Mouse (Mus musculus): ENCODE measurements around the gene Myo5a. TPM values are rescaled to one million over a fixed set of nuclear protein-coding genes. Genes with fewer than 3 reads are reported as not detected.

Myo5a gene
- total and polyA plus RNA-seq, 2 experiments from 2014 or later = 42.1 to 110 TPM

- Histone ChIP-seq H3K4me2 (ENCODE audit: low read depth, low read length) (no peak overlapping the region), H3K27ac (no peak overlapping the region), H3K4me1 (ENCODE audit: insufficient read depth, low read length) (0 out of 2 replicates have a peak, but pooled peaks cover 3% of the 10 kb centered on the region), H3K27me3 (ENCODE audit: insufficient read depth, low read length) (no peaks in the 10 kb centered on the region), H3K9me3 (ENCODE audit: low read length) (no peaks in the 10 kb centered on the region), H3K36me3 (ENCODE audit: insufficient read depth, low read length) (0 out of 2 replicates have a peak, but pooled peaks cover 6% of the 10 kb centered on the region), H3K4me3 (ENCODE audit: low read length) (no peak overlapping the region), H3K9ac (replicated peaks; ENCODE audit: low read length) (no peak overlapping the region)
- no peak for TF ChIP-seq CTCF (IDR thresholded peaks at IDR 0.05; ENCODE audit: low read depth)
- 96% methylated on average over 2 of the region's 2 CpGs for WGBS
- DNase-seq (ENCODE audit: low spot score) (no peak), ATAC-seq (no peak)
Observed at GRCm38 (mm10) chr9:75043191-75043590, 27.6 kb upstream of the Myo5a start.

- no peaks in the 10 kb centered on the region for H3K27me3 ChIP-seq (ENCODE audit: insufficient read depth, low read length)
- no peak overlapping the region for H3K4me2 ChIP-seq (ENCODE audit: low read depth, low read length)
- H3K4me3 ChIP-seq (ENCODE audit: low read length) = no peak overlapping the region
- H3K9me3 ChIP-seq (ENCODE audit: low read length) = no peaks in the 10 kb centered on the region
- H3K27ac ChIP-seq = no peak overlapping the region
- TF ChIP-seq CTCF (IDR thresholded peaks at IDR 0.05; ENCODE audit: low read depth) = no peak
- H3K9ac ChIP-seq (replicated peaks; ENCODE audit: low read length) = no peak overlapping the region
- ATAC-seq (no peak), DNase-seq (ENCODE audit: low spot score) (no peak)
- H3K36me3 ChIP-seq (ENCODE audit: insufficient read depth, low read length) = 0 out of 2 replicates have a peak, but pooled peaks cover 6% of the 10 kb centered on the region
- no peaks in the 10 kb centered on the region for H3K4me1 ChIP-seq (ENCODE audit: insufficient read depth, low read length)
Observed at GRCm38 (mm10) chr9:75047079-75047478, 23.7 kb upstream of the Myo5a start.

GRCm38 (mm10) chr9:75049100-75049499 is 21.7 kb upstream of the Myo5a start:
- Histone ChIP-seq H3K36me3 (ENCODE audit: insufficient read depth, low read length) (0 out of 2 replicates have a peak, but pooled peaks cover 6% of the 10 kb centered on the region), H3K4me1 (ENCODE audit: insufficient read depth, low read length) (no peaks in the 10 kb centered on the region), H3K9ac (replicated peaks; ENCODE audit: low read length) (no peak overlapping the region), H3K9me3 (ENCODE audit: low read length) (no peaks in the 10 kb centered on the region), H3K27ac (no peak overlapping the region), H3K4me2 (ENCODE audit: low read depth, low read length) (no peak overlapping the region), H3K4me3 (ENCODE audit: low read length) (no peak overlapping the region), H3K27me3 (ENCODE audit: insufficient read depth, low read length) (no peaks in the 10 kb centered on the region)
- ATAC-seq (no peak), DNase-seq (ENCODE audit: low spot score) (no peak)
- no peak for TF ChIP-seq CTCF (IDR thresholded peaks at IDR 0.05; ENCODE audit: low read depth)
- 68% methylated on average over 3 of the region's 3 CpGs for WGBS

- H3K9me3 ChIP-seq (ENCODE audit: low read length) = no peaks in the 10 kb centered on the region
- no peak overlapping the region for H3K4me2 ChIP-seq (ENCODE audit: low read depth, low read length)
- TF ChIP-seq CTCF (IDR thresholded peaks at IDR 0.05; ENCODE audit: low read depth) = peak; percentile 95
- H3K4me3 ChIP-seq (ENCODE audit: low read length) = no peak overlapping the region
- peak; percentile 75 for ATAC-seq
- H3K4me1 ChIP-seq (ENCODE audit: insufficient read depth, low read length) = no peaks in the 10 kb centered on the region
- 25% methylated on average over 3 of the region's 3 CpGs for WGBS
- H3K27me3 ChIP-seq (ENCODE audit: insufficient read depth, low read length) = no peaks in the 10 kb centered on the region
- no peak overlapping the region for H3K27ac ChIP-seq
- H3K9ac ChIP-seq (replicated peaks; ENCODE audit: low read length) = no peak overlapping the region
- peak; percentile 90 for DNase-seq (ENCODE audit: low spot score)
- 0 out of 2 replicates have a peak, but pooled peaks cover 6% of the 10 kb centered on the region for H3K36me3 ChIP-seq (ENCODE audit: insufficient read depth, low read length)
Observed at GRCm38 (mm10) chr9:75050003-75050402, 20.8 kb upstream of the Myo5a start.

- no peak for TF ChIP-seq CTCF (IDR thresholded peaks at IDR 0.05; ENCODE audit: low read depth)
- H3K4me1 ChIP-seq (ENCODE audit: insufficient read depth, low read length) = no peaks in the 10 kb centered on the region
- H3K4me2 ChIP-seq (ENCODE audit: low read depth, low read length) = no peak overlapping the region
- H3K27me3 ChIP-seq (ENCODE audit: insufficient read depth, low read length) = no peaks in the 10 kb centered on the region
- no peak overlapping the region for H3K27ac ChIP-seq
- no peaks in the 10 kb centered on the region for H3K9me3 ChIP-seq (ENCODE audit: low read length)
- no peak overlapping the region for H3K9ac ChIP-seq (replicated peaks; ENCODE audit: low read length)
- ATAC-seq = no peak
- no peak for DNase-seq (ENCODE audit: low spot score)
- WGBS = 87% methylated on average over 4 of the region's 4 CpGs
- H3K4me3 ChIP-seq (ENCODE audit: low read length) = no peak overlapping the region
- H3K36me3 ChIP-seq (ENCODE audit: insufficient read depth, low read length) = peaks cover 4% of the 10 kb centered on the region; the same call in 1 of the 2 replicates
Observed at GRCm38 (mm10) chr9:75051841-75052240, 19.0 kb upstream of the Myo5a start.

- no peak overlapping the region for H3K27ac ChIP-seq
- ATAC-seq (no peak), DNase-seq (ENCODE audit: low spot score) (no peak)
- H3K36me3 ChIP-seq (ENCODE audit: insufficient read depth, low read length) = peaks cover 14% of the 10 kb centered on the region; the same call in 1 of the 2 replicates
- H3K4me1 ChIP-seq (ENCODE audit: insufficient read depth, low read length) = no peaks in the 10 kb centered on the region
- H3K9ac ChIP-seq (replicated peaks; ENCODE audit: low read length) = no peak overlapping the region
- H3K9me3 ChIP-seq (ENCODE audit: low read length) = no peaks in the 10 kb centered on the region
- H3K27me3 ChIP-seq (ENCODE audit: insufficient read depth, low read length) = no peaks in the 10 kb centered on the region
- no peak overlapping the region for H3K4me3 ChIP-seq (ENCODE audit: low read length)
- 88% methylated on average over 5 of the region's 5 CpGs for WGBS
- no peak for TF ChIP-seq CTCF (IDR thresholded peaks at IDR 0.05; ENCODE audit: low read depth)
- H3K4me2 ChIP-seq (ENCODE audit: low read depth, low read length) = no peak overlapping the region
Observed at GRCm38 (mm10) chr9:75055046-75055445, 15.8 kb upstream of the Myo5a start.

- TF ChIP-seq CTCF (IDR thresholded peaks at IDR 0.05; ENCODE audit: low read depth) = no peak
- Histone ChIP-seq H3K4me2 (ENCODE audit: low read depth, low read length) (no peak overlapping the region), H3K4me3 (ENCODE audit: low read length) (no peak overlapping the region), H3K36me3 (ENCODE audit: insufficient read depth, low read length) (no peaks in the 10 kb centered on the region), H3K27me3 (ENCODE audit: insufficient read depth, low read length) (no peaks in the 10 kb centered on the region), H3K4me1 (ENCODE audit: insufficient read depth, low read length) (no peaks in the 10 kb centered on the region), H3K27ac (no peak overlapping the region), H3K9me3 (ENCODE audit: low read length) (no peaks in the 10 kb centered on the region), H3K9ac (replicated peaks; ENCODE audit: low read length) (no peak overlapping the region)
- DNase-seq (ENCODE audit: low spot score) (no peak), ATAC-seq (no peak)
- 72% methylated on average over 9 of the region's 9 CpGs for WGBS
Observed at GRCm38 (mm10) chr9:75064678-75065331, 6.0 kb upstream of the Myo5a start.

Measured in hindbrain, postnatal 0 days (tissue).